Mouse (Mus musculus): ENCODE measurements around the gene Fgd5.

- no peak for TF ChIP-seq GATA1 (IDR thresholded peaks at IDR 0.05; ENCODE audit: low read depth, low read length)
- TF ChIP-seq CTCF (IDR thresholded peaks at IDR 0.05 in 2 of 3, conservative IDR thresholded peaks at IDR 0.05 in 1 of 3; ENCODE audit: control insufficient read depth in 1 of 3, insufficient read depth in 1 of 3, low read depth in 2 of 3, low read length in 3 of 3, poor library complexity in 1 of 3, severe bottlenecking in 1 of 3), result no peak
- TF ChIP-seq MYC (IDR thresholded peaks at IDR 0.05; ENCODE audit: low read depth, low read length), result no peak
Observed at GRCm38 (mm10) chr6:92004137-92004805, 25.6 kb downstream of the Fgd5 start.
